Mouse (Mus musculus): Measurements from ENCODE around the gene Tmem237. TPM values are rescaled to one million over a fixed set of nuclear protein-coding genes. Genes with fewer than 3 reads are reported as not detected.

The Tmem237 gene
- polyA plus RNA-seq, 1 experiment: 20.4 TPM

DNA sequence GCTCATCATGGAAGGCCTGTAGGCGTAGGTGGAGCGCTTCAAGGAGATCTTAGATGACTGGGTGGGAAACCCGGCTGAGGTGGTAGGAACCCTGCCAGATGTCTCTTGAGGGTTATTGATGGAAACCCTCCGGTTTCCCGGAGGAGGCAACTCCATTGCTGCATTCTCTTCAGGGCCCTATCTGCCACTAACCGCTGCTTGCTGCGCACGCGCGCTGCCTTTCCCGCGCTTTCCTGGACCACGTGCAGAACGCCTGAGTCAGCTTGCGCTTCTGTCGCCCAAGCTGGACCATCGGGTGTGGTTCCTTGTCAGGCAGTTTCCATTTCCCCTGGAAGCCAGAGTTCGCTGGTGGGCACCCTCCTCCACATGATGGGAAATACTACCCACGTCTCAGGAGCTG, 25.5 kb downstream of the Tmem237 start, which contains the start of gene C2cd6:
TSS of gene C2cd6 (minus strand) at position 196 of the 400 bp plus-strand sequence.
- Histone ChIP-seq H3K9ac (ENCODE audit: low read depth, poor library complexity, severe bottlenecking) (no peak within 1 kb of the TSS), H3K4me3 (ENCODE audit: low read depth, low read length) (no peak within 1 kb of the TSS), H3K36me3 (ENCODE audit: control insufficient read depth, insufficient read depth, low read length, poor library complexity, severe bottlenecking) (no peaks in the 10 kb centered on the region), H3K4me1 (ENCODE audit: control insufficient read depth, insufficient read depth, low read length) (no peaks in the 10 kb centered on the region), H3K9me3 (replicated peaks; ENCODE audit: control insufficient read depth, insufficient read depth, low read length, poor library complexity, severe bottlenecking) (no peaks in the 10 kb centered on the region; the same call in 1 of the 2 replicates), H3K27me3 (ENCODE audit: control insufficient read depth, insufficient read depth, low read length, poor library complexity, severe bottlenecking) (no peaks in the 10 kb centered on the region), H3K27ac (ENCODE audit: insufficient read depth, low read length) (no peak within 1 kb of the TSS)
- no peak for TF ChIP-seq CTCF (IDR thresholded peaks at IDR 0.05; ENCODE audit: low read depth, low read length)

GRCm38 (mm10) chr1:59070867-59071266, 49.3 kb downstream of the Tmem237 start:
- TF ChIP-seq CTCF (IDR thresholded peaks at IDR 0.05; ENCODE audit: low read depth, low read length) (peak; percentile 27), EP300 (IDR thresholded peaks at IDR 0.05; ENCODE audit: insufficient read depth, low read depth, low read length) (no peak), POLR2A (IDR thresholded peaks at IDR 0.05; ENCODE audit: insufficient read depth, low read length) (no peak)
- no peak overlapping the region for H3K4me3 ChIP-seq (ENCODE audit: low read depth, low read length)
- H3K4me1 ChIP-seq (ENCODE audit: control insufficient read depth, insufficient read depth, low read length): no peaks in the 10 kb centered on the region
- H3K36me3 ChIP-seq (ENCODE audit: control insufficient read depth, insufficient read depth, low read length, poor library complexity, severe bottlenecking): no peaks in the 10 kb centered on the region
- no peaks in the 10 kb centered on the region for H3K9me3 ChIP-seq (replicated peaks; ENCODE audit: control insufficient read depth, insufficient read depth, low read length, poor library complexity, severe bottlenecking)
- no peak overlapping the region for H3K27ac ChIP-seq (ENCODE audit: insufficient read depth, low read length)
- H3K27me3 ChIP-seq (ENCODE audit: control insufficient read depth, insufficient read depth, low read length, poor library complexity, severe bottlenecking): no peaks in the 10 kb centered on the region
- no peak overlapping the region for H3K9ac ChIP-seq (ENCODE audit: low read depth, poor library complexity, severe bottlenecking)

GRCm38 (mm10) chr1:59067976-59068375, 52.2 kb downstream of the Tmem237 start:
- Histone ChIP-seq H3K27ac (ENCODE audit: insufficient read depth, low read length) (no peak overlapping the region), H3K9me3 (replicated peaks; ENCODE audit: control insufficient read depth, insufficient read depth, low read length, poor library complexity, severe bottlenecking) (no peaks in the 10 kb centered on the region), H3K9ac (ENCODE audit: low read depth, poor library complexity, severe bottlenecking) (no peak overlapping the region), H3K4me3 (ENCODE audit: low read depth, low read length) (no peak overlapping the region), H3K4me1 (ENCODE audit: control insufficient read depth, insufficient read depth, low read length) (no peaks in the 10 kb centered on the region), H3K27me3 (ENCODE audit: control insufficient read depth, insufficient read depth, low read length, poor library complexity, severe bottlenecking) (no peaks in the 10 kb centered on the region), H3K36me3 (ENCODE audit: control insufficient read depth, insufficient read depth, low read length, poor library complexity, severe bottlenecking) (no peaks in the 10 kb centered on the region)
- TF ChIP-seq EP300 (IDR thresholded peaks at IDR 0.05; ENCODE audit: insufficient read depth, low read depth, low read length): no peak
- TF ChIP-seq POLR2A (IDR thresholded peaks at IDR 0.05; ENCODE audit: insufficient read depth, low read length): no peak
- TF ChIP-seq CTCF (IDR thresholded peaks at IDR 0.05; ENCODE audit: low read depth, low read length): peak; percentile 59

DNA sequence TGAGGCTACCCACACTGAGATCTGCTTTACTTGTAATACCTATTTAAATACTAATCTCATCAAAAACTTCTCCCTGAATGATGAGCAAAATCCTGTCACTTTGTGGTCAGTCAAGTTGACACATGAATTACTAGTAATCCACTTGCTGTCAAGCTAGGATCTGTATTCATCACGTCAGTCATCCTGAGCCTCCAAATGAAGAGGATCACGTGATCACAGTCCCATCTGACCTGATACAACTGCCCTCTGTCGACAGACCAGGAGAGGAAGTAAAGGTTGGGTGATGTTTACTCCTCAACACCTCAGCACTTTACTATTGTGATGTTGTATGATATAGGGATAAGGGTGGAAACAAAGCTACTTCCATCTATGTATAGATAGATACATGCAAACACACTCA, 56.5 kb downstream of the Tmem237 start:
- H3K9me3 ChIP-seq (replicated peaks; ENCODE audit: control insufficient read depth, insufficient read depth, low read length, poor library complexity, severe bottlenecking): no peaks in the 10 kb centered on the region
- H3K27ac ChIP-seq (ENCODE audit: insufficient read depth, low read length): no peak overlapping the region
- no peaks in the 10 kb centered on the region for H3K36me3 ChIP-seq (ENCODE audit: control insufficient read depth, insufficient read depth, low read length, poor library complexity, severe bottlenecking)
- H3K27me3 ChIP-seq (ENCODE audit: control insufficient read depth, insufficient read depth, low read length, poor library complexity, severe bottlenecking): no peaks in the 10 kb centered on the region
- H3K9ac ChIP-seq (ENCODE audit: low read depth, poor library complexity, severe bottlenecking): no peak overlapping the region
- TF ChIP-seq EP300 (IDR thresholded peaks at IDR 0.05; ENCODE audit: insufficient read depth, low read depth, low read length) (no peak), POLR2A (IDR thresholded peaks at IDR 0.05; ENCODE audit: insufficient read depth, low read length) (no peak), CTCF (IDR thresholded peaks at IDR 0.05; ENCODE audit: low read depth, low read length) (no peak)
- H3K4me1 ChIP-seq (ENCODE audit: control insufficient read depth, insufficient read depth, low read length): no peaks in the 10 kb centered on the region
- H3K4me3 ChIP-seq (ENCODE audit: low read depth, low read length): no peak overlapping the region

DNA sequence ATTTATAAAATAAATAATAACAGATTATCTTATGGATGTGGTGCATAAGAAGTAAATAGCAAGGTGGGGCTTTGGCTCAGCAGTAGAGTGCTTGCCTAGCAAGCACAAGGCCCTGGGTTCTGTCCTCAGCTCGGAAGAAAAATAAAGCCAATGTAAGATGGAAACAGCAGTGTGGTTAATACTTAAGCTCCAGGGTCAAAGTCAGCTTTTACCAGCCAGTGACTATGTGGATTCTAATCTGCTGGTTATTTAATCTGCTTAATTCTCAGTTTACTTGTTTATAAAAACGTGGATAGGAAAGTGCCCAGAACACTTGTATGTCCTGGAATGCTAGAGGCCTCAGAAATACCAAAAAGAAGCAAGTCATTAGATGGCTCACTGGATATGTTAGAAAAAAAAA, 63.3 kb downstream of the Tmem237 start:
- Histone ChIP-seq H3K27me3 (ENCODE audit: control insufficient read depth, insufficient read depth, low read length, poor library complexity, severe bottlenecking) (no peaks in the 10 kb centered on the region), H3K36me3 (ENCODE audit: control insufficient read depth, insufficient read depth, low read length, poor library complexity, severe bottlenecking) (no peaks in the 10 kb centered on the region), H3K9me3 (replicated peaks; ENCODE audit: control insufficient read depth, insufficient read depth, low read length, poor library complexity, severe bottlenecking) (no peaks in the 10 kb centered on the region), H3K9ac (ENCODE audit: low read depth, poor library complexity, severe bottlenecking) (no peak overlapping the region), H3K27ac (ENCODE audit: insufficient read depth, low read length) (no peak overlapping the region), H3K4me1 (ENCODE audit: control insufficient read depth, insufficient read depth, low read length) (no peaks in the 10 kb centered on the region), H3K4me3 (ENCODE audit: low read depth, low read length) (no peak overlapping the region)
- TF ChIP-seq POLR2A (IDR thresholded peaks at IDR 0.05; ENCODE audit: insufficient read depth, low read length): no peak
- no peak for TF ChIP-seq EP300 (IDR thresholded peaks at IDR 0.05; ENCODE audit: insufficient read depth, low read depth, low read length)
- no peak for TF ChIP-seq CTCF (IDR thresholded peaks at IDR 0.05; ENCODE audit: low read depth, low read length)

- no peak for TF ChIP-seq EP300 (IDR thresholded peaks at IDR 0.05; ENCODE audit: insufficient read depth, low read depth, low read length)
- no peak for TF ChIP-seq CTCF (IDR thresholded peaks at IDR 0.05; ENCODE audit: low read depth, low read length)
- no peak for TF ChIP-seq POLR2A (IDR thresholded peaks at IDR 0.05; ENCODE audit: insufficient read depth, low read length)
Measured at GRCm38 (mm10) chr1:59051306-59051705, 68.9 kb downstream of the Tmem237 start.

More at GRCm38 (mm10) chr1:59051306-59051705, 68.9 kb downstream of the Tmem237 start:
- H3K27me3 ChIP-seq (ENCODE audit: control insufficient read depth, insufficient read depth, low read length, poor library complexity, severe bottlenecking): no peaks in the 10 kb centered on the region
- no peaks in the 10 kb centered on the region for H3K9me3 ChIP-seq (replicated peaks; ENCODE audit: control insufficient read depth, insufficient read depth, low read length, poor library complexity, severe bottlenecking)
- no peak overlapping the region for H3K9ac ChIP-seq (ENCODE audit: low read depth, poor library complexity, severe bottlenecking)
- no peaks in the 10 kb centered on the region for H3K36me3 ChIP-seq (ENCODE audit: control insufficient read depth, insufficient read depth, low read length, poor library complexity, severe bottlenecking)
- H3K27ac ChIP-seq (ENCODE audit: insufficient read depth, low read length): no peak overlapping the region
- H3K4me1 ChIP-seq (ENCODE audit: control insufficient read depth, insufficient read depth, low read length): peaks cover 1% of the 10 kb centered on the region
- no peak overlapping the region for H3K4me3 ChIP-seq (ENCODE audit: low read depth, low read length)

Other genes starting within 250 kb of the Tmem237 start
- gene Trak2, start 147.0 kb downstream of the Tmem237 start, polyA plus RNA-seq (2011; ENCODE audit: insufficient read depth, insufficient read length, low read depth, missing spikeins): 20.2 and 24.1 TPM in 2 replicates
- gene Stradb, start 146.9 kb downstream of the Tmem237 start, polyA plus RNA-seq (2011; ENCODE audit: insufficient read depth, insufficient read length, low read depth, missing spikeins): 10.2 and 12.4 TPM in 2 replicates
- not detected in 2 replicates for gene C2cd6, start 25.5 kb downstream of the Tmem237 start, polyA plus RNA-seq (2011; ENCODE audit: insufficient read depth, insufficient read length, low read depth, missing spikeins)
- 0.54 and 0.97 TPM in 2 replicates for gene Mpp4, start 43.0 kb upstream of the Tmem237 start, polyA plus RNA-seq (2011; ENCODE audit: insufficient read depth, insufficient read length, low read depth, missing spikeins)
- 25.0 and 28.2 TPM in 2 replicates for gene Als2, start 116.8 kb upstream of the Tmem237 start, polyA plus RNA-seq (2011; ENCODE audit: insufficient read depth, insufficient read length, low read depth, missing spikeins)
- gene Cdk15, start 136.5 kb upstream of the Tmem237 start, polyA plus RNA-seq (2011; ENCODE audit: insufficient read depth, insufficient read length, low read depth, missing spikeins): not detected in 2 replicates